Mouse (Mus musculus): ENCODE measurements around the gene Ak2.

Gene Ak2

GRCm38 (mm10) chr4:129013151-129013864 is 21.6 kb downstream of the Ak2 start:
- DNase-seq (ENCODE audit: low spot score) = no peak

DNA sequence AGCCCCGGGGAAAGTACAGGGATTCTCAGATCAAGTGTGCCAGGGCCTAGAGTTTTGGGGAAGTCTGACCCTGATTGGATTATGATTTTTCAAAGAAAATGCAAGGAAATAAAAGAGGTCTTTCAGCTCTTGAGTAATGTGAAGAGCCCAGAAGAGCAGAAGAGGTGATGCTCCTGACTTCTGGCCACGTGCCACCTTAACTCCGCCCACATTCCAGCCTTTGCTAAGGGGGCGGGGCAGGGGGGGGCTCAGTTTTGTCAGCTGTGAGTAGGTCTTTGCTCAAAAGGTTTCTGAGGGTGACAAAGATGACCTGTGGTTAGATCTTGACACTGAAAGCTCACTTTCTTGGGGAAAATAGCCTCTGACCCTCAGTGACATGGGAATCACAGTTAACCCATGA is 24.6 kb downstream of the Ak2 start:
- no peak for DNase-seq (ENCODE audit: low spot score)

GRCm38 (mm10) chr4:129017150-129017549 is 25.4 kb downstream of the Ak2 start:
- no peak for DNase-seq (ENCODE audit: low spot score)

DNA sequence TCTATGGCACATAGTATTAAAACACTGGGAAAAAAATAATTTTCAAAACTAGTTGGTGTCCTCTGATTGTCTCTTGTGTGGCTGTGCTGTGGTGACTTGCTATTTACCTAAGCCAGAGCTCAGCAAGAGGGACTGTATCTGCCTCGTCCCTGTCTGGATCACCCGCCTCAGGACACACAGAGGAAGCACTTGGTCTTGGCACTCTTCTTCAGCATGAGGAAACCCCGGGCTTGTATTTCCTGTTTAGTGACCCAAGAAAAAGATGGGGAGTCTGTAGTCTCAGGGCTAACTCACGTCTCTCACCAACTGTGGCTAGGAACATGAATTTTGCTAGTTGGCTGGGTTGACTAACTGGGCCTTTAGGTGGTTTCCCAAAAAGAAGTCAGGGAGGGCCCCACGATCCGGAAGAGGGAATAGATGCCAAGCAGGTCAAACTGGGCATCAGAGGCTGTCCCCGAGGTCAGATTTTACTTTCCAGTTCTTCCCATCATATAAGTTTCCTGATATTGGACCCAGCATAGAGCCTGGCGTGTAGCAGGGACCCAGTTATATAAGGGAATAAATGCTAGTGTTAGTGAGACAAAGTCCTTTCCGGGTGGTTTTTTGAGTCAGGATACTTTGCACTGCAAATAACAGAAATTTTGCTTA is 27.2 kb downstream of the Ak2 start:
- no peak for DNase-seq (ENCODE audit: low spot score)

GRCm38 (mm10) chr4:129019788-129020187 is 28.0 kb downstream of the Ak2 start:
- DNase-seq (ENCODE audit: low spot score) = no peak

GRCm38 (mm10) chr4:129020454-129020853 is 28.7 kb downstream of the Ak2 start:
- peak; percentile 98 for DNase-seq (ENCODE audit: low spot score)

DNA sequence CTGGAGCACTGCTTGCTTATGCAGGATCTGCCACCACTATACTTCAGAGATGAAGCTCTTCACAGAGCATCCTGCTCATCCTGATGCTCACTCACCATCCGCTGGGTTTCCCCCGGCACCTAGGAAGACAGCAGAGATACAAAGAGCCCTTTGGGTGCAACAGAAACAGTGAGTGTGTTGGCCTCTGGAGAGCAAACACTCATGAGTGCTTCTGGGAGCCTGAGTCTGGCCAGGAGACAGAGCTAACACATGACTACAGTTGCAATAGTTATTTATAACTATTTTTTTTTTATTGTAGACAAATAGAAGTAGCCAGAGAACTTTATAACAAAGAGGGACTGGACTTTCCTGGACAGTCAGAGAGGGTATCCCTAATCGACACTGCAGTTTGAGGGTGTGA is 29.7 kb downstream of the Ak2 start:
- DNase-seq (ENCODE audit: low spot score) = peak; percentile 74

- DNase-seq (ENCODE audit: low spot score) = peak; percentile 61
These were observed 30.1 kb downstream of the Ak2 start for GRCm38 (mm10) chr4:129021886-129022285.

DNA sequence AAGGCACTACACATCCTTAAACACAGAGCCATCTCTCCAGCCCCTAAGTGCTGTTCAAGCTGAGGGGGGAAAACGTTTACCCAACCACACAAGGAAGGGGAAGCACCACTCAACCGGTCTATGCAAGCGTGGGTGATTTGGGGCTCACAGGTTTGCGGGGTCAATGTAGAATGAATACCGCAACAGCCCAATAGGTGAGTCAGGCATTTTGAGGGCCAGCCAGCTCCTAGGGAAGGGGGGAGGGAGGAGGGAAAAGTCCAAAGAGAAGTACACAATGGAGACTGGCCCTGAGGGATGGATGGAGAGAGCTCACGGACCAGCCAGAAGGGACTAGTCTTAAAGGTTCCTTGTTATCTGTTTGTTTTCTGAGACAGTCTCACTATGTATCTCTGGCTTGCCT is 32.1 kb downstream of the Ak2 start:
- no peak for DNase-seq (ENCODE audit: low spot score)

DNA sequence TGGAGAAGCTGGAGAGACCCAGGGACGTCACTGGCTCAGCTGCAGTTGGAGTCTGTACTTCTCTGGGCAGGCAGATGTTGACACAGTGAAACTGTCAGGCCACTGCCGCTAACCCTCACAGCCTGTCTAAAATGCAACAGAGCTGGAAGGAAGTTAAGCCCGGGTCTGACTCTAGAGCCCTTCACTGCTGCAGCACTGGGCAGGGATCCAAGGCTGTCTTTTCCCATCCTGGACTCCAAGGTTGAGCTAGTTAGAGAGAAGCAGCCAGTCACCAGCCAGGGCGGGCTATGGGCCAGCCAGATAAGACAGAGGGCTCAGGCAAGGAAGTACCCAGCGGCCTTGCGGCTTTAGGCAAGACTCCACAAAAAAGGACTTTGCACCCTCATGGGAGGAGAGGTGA is 33.0 kb downstream of the Ak2 start:
- DNase-seq (ENCODE audit: low spot score) = peak; percentile 85

DNA sequence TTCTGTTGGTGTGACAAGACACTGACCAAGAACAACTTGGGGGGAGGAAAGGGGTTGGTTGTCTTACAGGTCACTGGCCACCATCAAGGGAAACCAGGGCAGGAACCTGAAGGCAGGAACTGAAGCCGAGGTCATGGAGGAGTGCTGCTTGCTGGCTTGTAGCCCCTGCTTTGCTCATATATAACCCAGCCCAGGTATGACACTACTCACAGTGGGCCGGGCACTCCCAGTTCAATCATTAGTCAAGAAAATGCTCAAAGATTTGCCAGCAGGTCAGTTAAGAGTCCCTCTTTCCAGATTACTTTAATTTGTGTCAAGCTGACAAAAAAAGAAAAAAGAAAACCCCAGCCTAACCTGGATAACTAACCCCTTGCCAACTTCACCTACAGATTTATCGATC is 33.9 kb downstream of the Ak2 start:
- DNase-seq (ENCODE audit: low spot score) = no peak

DNA sequence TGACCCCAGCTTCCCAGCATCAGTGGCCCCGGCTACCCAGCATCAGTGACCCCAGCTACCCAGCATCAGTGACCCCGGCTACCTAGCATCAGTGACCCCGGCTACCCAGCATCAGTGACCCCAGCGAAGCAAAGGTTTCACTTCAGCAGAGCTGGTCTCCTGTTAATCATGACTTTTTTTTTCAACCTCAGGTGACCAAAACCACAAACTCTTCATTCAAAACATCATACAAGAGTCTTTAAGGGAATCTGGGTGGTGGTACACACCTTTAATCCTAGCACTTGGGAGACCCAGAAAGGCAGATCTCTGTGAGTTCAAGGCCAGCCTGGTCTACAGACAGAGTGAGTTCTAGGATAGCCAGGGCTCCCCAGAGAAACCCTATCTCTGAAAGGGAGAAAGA is 39.0 kb downstream of the Ak2 start:
- no peak for DNase-seq (ENCODE audit: low spot score)

DNA sequence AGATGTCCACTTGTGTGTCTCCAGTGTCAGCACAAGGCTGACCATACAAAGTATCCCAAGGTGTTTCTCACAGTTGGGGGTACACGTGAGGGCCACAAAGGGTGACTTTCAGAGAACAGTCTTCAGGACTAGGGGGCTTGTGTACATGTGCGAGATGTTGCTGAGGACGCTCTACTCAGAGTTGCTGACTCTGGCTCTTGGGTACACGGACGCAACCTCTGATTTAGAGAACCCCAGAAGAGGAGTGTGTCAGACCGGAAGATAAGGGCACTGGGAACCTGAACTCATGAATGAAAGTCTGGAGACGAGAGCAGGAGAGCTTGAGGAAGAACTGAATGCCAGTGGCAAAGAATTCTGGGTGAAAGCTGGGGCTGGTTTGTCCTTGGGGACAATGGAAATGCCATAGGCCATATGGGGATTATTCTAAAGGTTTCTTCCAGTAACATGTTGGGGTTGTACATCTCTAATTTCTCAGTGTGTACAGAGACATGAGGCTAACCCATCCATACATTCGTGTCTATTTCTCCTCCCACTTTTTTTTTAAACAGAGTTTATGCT is 39.7 kb downstream of the Ak2 start:
- DNase-seq (ENCODE audit: low spot score) = no peak

GRCm38 (mm10) chr4:129032133-129032962 is 40.6 kb downstream of the Ak2 start:
- no peak for DNase-seq (ENCODE audit: low spot score)

- DNase-seq (ENCODE audit: low spot score) = peak; percentile 55
These were observed 41.5 kb downstream of the Ak2 start for GRCm38 (mm10) chr4:129032963-129033951.

DNA sequence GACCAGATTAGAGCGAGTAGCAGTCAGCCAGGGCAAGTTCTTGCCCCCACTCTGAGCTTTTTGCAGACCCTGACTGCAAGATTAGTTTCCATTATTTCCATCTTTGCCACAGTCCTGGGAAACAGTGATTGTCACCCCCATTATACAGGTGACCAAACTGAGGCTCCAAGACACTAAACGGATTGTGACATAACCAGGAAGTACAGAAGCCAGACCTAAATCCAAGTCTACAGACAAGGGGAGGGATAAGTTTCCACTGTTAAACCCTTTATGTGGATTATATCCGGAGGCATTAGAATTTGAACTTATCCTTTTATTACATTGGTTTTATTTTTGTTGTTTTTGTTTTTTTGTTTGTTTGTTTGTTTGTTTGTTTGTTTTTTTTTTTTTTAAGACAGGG is 42.5 kb downstream of the Ak2 start:
- DNase-seq (ENCODE audit: low spot score) = no peak

DNA sequence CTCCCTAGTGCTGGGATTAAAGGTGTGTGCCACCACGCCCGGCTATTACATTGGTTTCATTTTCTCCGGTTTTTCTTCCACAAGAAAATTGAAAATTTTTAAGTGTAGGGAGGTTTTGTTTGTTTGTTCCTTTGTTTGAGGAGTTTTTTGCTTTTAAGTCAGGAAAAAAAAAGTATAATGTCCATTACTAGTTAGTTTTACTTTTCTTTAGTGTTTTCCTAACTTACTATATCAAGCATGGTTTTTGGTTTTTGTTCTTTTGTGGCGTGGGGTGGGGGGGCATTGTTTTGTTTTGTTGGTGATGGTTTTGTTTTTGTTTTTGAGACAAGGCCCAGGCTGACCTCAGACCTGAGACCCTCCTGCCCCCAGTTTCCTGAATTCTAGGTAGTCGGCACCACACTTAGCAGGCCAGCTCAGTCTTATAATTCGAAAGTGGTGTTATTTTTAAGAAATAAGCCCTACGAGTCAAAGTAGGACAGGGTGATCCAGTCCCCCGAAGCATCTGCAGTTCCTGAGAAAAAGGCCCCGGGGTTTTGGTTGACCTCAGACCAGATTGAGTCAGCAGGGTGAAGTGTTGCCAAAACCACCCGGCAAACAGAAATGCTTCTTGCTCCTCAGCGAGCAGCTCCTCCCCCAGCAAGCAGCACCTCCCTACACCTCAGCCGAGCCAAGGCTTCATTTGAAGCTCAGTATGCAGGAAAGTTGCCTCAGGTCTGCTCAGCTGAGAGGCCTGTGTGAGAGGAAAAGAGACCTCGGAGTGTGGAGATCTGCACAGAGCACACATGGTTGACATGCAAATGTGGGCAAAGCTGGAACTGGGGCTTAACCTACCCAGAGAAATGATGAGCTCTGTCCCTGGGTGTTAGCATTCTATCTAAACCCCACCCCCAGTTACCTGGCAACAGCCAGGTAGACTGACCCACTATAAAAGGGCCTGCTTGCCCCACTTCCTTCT is 43.2 kb downstream of the Ak2 start:
- peak; percentile 95 for DNase-seq (ENCODE audit: low spot score)

- DNase-seq (ENCODE audit: low spot score) = peak; percentile 72
These were observed 44.2 kb downstream of the Ak2 start for GRCm38 (mm10) chr4:129035851-129036445.

DNA sequence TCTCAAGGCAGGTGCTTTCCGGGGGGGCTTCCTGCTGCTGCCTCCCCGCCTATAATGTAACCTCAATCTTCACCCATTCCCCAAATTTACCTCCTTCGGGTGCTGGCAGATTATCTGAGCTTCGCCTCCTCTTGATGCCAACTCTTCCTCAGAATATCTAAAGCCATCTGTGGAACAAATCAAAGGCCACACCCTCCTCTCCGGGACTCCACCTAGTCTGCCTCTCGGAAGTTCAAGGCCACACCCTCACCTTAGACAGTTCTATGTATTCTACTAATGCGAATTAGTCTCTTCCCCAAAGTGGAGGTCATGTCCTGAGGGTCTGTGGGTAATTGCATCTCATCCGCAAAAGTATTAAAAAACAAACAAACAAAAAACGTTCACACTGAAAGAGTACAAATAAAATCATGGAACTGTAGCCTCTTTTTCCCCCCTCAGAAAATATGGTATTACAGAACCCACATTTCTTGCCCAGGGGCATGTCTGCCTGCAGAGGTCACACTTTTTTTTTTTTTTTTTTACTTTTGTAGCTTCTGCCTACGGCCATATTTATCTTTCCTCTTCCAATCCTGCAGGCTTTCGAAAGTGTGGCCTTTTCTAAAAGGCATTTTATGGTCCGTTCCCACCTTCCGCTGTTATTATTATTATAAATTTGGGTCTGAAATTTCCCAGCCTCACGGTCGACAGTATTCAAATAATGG is 56.1 kb downstream of the Ak2 start:
- DNase-seq (ENCODE audit: low spot score) = no peak

Data from adipocyte (in vitro differentiated cells).